Mouse (Mus musculus) ES-Bruce4 (cell line): ENCODE results near the gene Gkap1.

Experiments
- CTCF ChIP-seq: IDR thresholded peaks from one replicate; pipeline ENCODE4 v1.8.1; 2011; ENCODE audit warnings: low read depth, low read length
- EP300 ChIP-seq: IDR thresholded peaks from 2 replicates; pipeline ENCODE4 v1.6.1; 2011; ENCODE audit warnings: low read depth, low read length; ENCODE audit not compliant: insufficient read depth
- POLR2A ChIP-seq: IDR thresholded peaks from one replicate; pipeline ENCODE4 v1.8.1; 2011; ENCODE audit warnings: low read length; ENCODE audit not compliant: insufficient read depth

DNA sequence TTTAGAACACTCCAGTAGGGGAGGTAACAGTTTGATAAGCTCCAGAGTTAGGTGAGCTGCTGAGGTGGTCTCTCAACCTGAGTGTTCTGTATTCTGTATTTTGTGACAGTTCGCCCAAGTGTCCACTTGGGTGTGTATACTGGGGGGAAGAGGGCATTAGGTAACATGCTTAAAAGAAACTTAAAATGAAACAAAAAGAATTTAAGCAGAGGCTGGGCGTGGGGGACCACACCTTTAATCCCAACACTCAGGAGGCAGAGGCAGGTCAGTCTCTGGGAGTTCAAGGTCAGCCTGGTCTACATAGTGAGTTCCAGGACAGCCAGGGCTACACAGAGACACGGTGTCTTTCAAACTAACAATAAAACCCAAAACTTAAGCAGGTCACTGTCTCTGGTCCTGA, 5.0 kb upstream of the Gkap1 start:
- TF ChIP-seq POLR2A: no peak
- TF ChIP-seq CTCF: no peak
- no peak for TF ChIP-seq EP300
